Mouse (Mus musculus): ENCODE measurements around the gene Aanat.

- TF ChIP-seq POLR2A (IDR thresholded peaks at IDR 0.05; ENCODE audit: low read depth, low read length) (no peak), CTCF (IDR thresholded peaks at IDR 0.05; ENCODE audit: extremely low read depth, insufficient read depth, insufficient read length, insufficient replicate concordance) (no peak)
These were observed 36.8 kb upstream of the Aanat start for GRCm38 (mm10) chr11:116549273-116550038.

Data from spleen, adult 2 months (tissue).